Mouse (Mus musculus): ENCODE results near the gene Slitrk2.

The Slitrk2 gene

GRCm38 (mm10) chrX:66648911-66649620 lies at the start of gene Slitrk2:
Gene Slitrk2, plus strand, starts transcription at chrX:66649318.
- DNase-seq (ENCODE audit: low read depth), result no peak

- DNase-seq (ENCODE audit: low read depth), result no peak
These were observed 43.6 kb upstream of the Slitrk2 start for GRCm38 (mm10) chrX:66605490-66605889.

DNA sequence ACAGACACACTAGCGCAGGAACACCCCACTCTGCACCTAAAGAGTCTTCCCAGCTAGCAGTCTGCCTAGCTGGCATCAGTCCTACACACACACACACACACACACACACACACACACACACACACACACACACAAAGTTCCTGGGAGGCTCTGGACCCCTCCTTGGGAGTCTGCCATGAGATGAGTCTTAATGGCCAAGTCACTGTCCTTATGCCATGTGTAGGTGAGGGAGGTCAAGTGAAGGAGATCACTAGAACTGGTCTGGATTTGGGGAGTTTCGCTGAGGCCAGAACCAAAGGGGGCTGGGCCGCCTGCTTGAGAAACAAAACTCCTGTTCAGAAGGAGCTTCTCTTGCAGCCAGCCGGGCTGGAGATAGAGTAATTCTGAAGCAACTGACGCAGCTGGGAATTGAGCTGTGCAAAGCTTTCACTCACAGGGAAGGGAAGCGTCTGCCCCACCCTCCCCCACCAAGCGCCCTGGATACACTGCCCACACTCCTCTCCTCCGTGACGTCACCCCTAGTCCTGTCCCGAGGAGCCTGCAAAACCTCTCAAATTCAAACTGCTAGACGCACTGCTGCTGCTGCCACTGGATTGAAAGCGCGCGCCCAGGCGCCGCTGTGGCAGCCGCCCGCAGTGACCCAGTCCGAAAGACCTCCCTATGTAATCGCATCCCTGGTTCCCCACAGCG lies 3.5 kb downstream of the Slitrk2 start:
- no peak for DNase-seq (ENCODE audit: low read depth)

- DNase-seq (ENCODE audit: low read depth), result no peak
These were observed 8.2 kb downstream of the Slitrk2 start for GRCm38 (mm10) chrX:66657365-66657764.

DNA sequence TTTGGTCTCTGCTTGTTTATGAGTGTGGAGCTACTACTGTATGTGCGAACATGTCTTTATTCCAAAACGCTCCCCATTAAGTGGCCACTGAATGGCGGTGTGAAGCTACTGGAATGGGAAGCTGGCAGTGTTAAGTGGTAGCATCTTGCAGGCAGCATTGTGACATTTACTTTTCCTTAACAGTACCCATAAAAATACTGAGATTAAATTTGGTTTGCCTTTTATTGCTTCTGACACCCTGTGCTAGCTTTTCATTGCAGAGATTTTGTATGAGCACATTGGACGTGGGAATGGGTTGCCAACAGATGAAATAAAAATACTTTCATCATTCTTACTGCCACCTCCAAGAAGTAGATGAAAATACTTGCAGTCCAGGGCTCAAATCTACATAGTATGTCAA lies 27.8 kb downstream of the Slitrk2 start:
- no peak for DNase-seq (ENCODE audit: low read depth)

GRCm38 (mm10) chrX:66678646-66679045 lies 29.5 kb downstream of the Slitrk2 start:
- DNase-seq (ENCODE audit: low read depth), result no peak
